Mouse (Mus musculus) MEL (cell line): ENCODE measurements around the gene Atxn3. TPM values are rescaled to one million over a fixed set of nuclear protein-coding genes. Genes with fewer than 3 reads are reported as not detected.

Experiments used
- DNase-seq: peaks from one replicate; pipeline ENCODE4 v3.0.0; 2011; ENCODE audit warnings: low read depth, low spot score
- H3K27ac ChIP-seq: 2 replicates; pipeline ENCODE4 v1.5.1; 2012; ENCODE audit warnings: low read depth, mild to moderate bottlenecking, control low read depth, low read length, moderate library complexity; ENCODE audit not compliant: control insufficient read depth
- H3K27me3 ChIP-seq, 2 experiments: fragments of 150-350 bp in 1 of 2; sonication (generic) in 1 of 2; 2 replicates each; pipeline ENCODE4 v1.6.1; 2012; ENCODE audit warnings: low read length in 2 of 2, mild to moderate bottlenecking in 2 of 2, improper control_type of control experiment in 1 of 2, moderate library complexity in 1 of 2; ENCODE audit not compliant: insufficient read depth in 2 of 2, control insufficient read depth in 1 of 2
- H3K36me3 ChIP-seq, 2 experiments: 2 replicates each; pipeline ENCODE4 v1.6.1; 2012 to 2014; ENCODE audit warnings: low read length in 2 of 2, improper control_type of control experiment in 1 of 2, inconsistent platforms in 1 of 2, mild to moderate bottlenecking in 1 of 2; ENCODE audit not compliant: insufficient read depth in 2 of 2, control insufficient read depth in 1 of 2
- H3K4me1 ChIP-seq, 2 experiments: fragments of 150-350 bp in 1 of 2; sonication (generic) in 1 of 2; 2 replicates each; pipeline ENCODE4 v1.6.1; 2012; ENCODE audit warnings: low read length in 2 of 2, improper control_type of control experiment in 1 of 2, mild to moderate bottlenecking in 1 of 2; ENCODE audit not compliant: insufficient read depth in 2 of 2, control insufficient read depth in 1 of 2
- H3K4me3 ChIP-seq, 2 experiments: fragments of 150-350 bp in 1 of 2; sonication (generic) in 1 of 2; 2 replicates each; pipeline ENCODE4 v1.5.1; 2012; ENCODE audit warnings: low read depth in 2 of 2, low read length in 2 of 2, mild to moderate bottlenecking in 2 of 2, moderate library complexity in 2 of 2, control low read depth in 1 of 2, improper control_type of control experiment in 1 of 2; ENCODE audit not compliant: control insufficient read depth in 1 of 2, insufficient read depth in 1 of 2
- H3K79me2 ChIP-seq: 2 replicates; pipeline ENCODE4 v1.6.1; 2012; ENCODE audit warnings: mild to moderate bottlenecking, low read length, moderate library complexity; ENCODE audit not compliant: control insufficient read depth, poor library complexity, insufficient read depth
- H3K9ac ChIP-seq: 2 replicates; pipeline ENCODE4 v1.6.1; 2012; ENCODE audit warnings: low read depth, mild to moderate bottlenecking, control low read depth, low read length, moderate library complexity; ENCODE audit not compliant: control insufficient read depth, poor library complexity, severe bottlenecking
- H3K9me3 ChIP-seq: fragments of 150-350 bp; sonication (generic); replicated peaks from 2 replicates; pipeline ENCODE4 v1.6.1; 2012; ENCODE audit warnings: mild to moderate bottlenecking, low read length, improper control_type of control experiment, moderate library complexity; ENCODE audit not compliant: insufficient read depth
- BHLHE40 ChIP-seq: IDR thresholded peaks from 2 replicates; pipeline ENCODE4 v1.6.1; 2012; ENCODE audit warnings: low read depth, mild to moderate bottlenecking, inconsistent platforms, low read length, improper control_type of control experiment, borderline replicate concordance
- CHD1 ChIP-seq: IDR thresholded peaks from 2 replicates; pipeline ENCODE4 v1.6.1; 2012; ENCODE audit warnings: low read depth, mild to moderate bottlenecking, inconsistent platforms, low read length, improper control_type of control experiment
- CHD2 ChIP-seq: IDR thresholded peaks from 2 replicates; pipeline ENCODE4 v1.6.1; 2011; ENCODE audit warnings: low read length, improper control_type of control experiment
- CTCF ChIP-seq, 3 experiments: IDR thresholded peaks in 2 of 3; conservative IDR thresholded peaks in 1 of 3; 2 replicates each; pipeline ENCODE4 v1.5.1; 2011 to 2012; ENCODE audit warnings: low read length in 3 of 3, low read depth in 2 of 3, mild to moderate bottlenecking in 2 of 3, improper control_type of control experiment in 1 of 3, inconsistent platforms in 1 of 3, mixed read lengths in 1 of 3, moderate library complexity in 1 of 3; ENCODE audit not compliant: control insufficient read depth in 1 of 3, insufficient read depth in 1 of 3, poor library complexity in 1 of 3, severe bottlenecking in 1 of 3
- E2F4 ChIP-seq: IDR thresholded peaks from 2 replicates; pipeline ENCODE4 v1.6.1; 2011; ENCODE audit warnings: low read depth, low read length, improper control_type of control experiment, borderline replicate concordance
- ELF1 ChIP-seq: IDR thresholded peaks from 2 replicates; pipeline ENCODE4 v1.6.1; 2014; ENCODE audit warnings: low read depth, mild to moderate bottlenecking, inconsistent platforms, low read length, improper control_type of control experiment, moderate library complexity
- EP300 ChIP-seq, 2 experiments: IDR thresholded peaks; 2 replicates each; pipeline ENCODE4 v1.6.1; 2011; ENCODE audit warnings: improper control_type of control experiment in 2 of 2, low read length in 2 of 2, low read depth in 1 of 2, mild to moderate bottlenecking in 1 of 2
- ETS1 ChIP-seq: IDR thresholded peaks from 2 replicates; pipeline ENCODE4 v1.6.1; 2012; ENCODE audit warnings: low read depth, mild to moderate bottlenecking, inconsistent platforms, low read length, improper control_type of control experiment, moderate library complexity
- GABPA ChIP-seq: IDR thresholded peaks from 2 replicates; pipeline ENCODE4 v1.6.1; 2012; ENCODE audit warnings: low read depth, mild to moderate bottlenecking, inconsistent platforms, low read length, improper control_type of control experiment, moderate library complexity
- GATA1 ChIP-seq: IDR thresholded peaks from 2 replicates; pipeline ENCODE4 v1.6.1; 2011; ENCODE audit warnings: low read depth, low read length, improper control_type of control experiment
- JUND ChIP-seq: IDR thresholded peaks from 2 replicates; pipeline ENCODE4 v1.6.1; 2011; ENCODE audit warnings: low read depth, mild to moderate bottlenecking, improper control_type of control experiment, low read length
- MAFK ChIP-seq: IDR thresholded peaks from 2 replicates; pipeline ENCODE4 v1.6.1; 2011; ENCODE audit warnings: low read depth, mild to moderate bottlenecking, low read length, improper control_type of control experiment, borderline replicate concordance
- MXI1 ChIP-seq: IDR thresholded peaks from 2 replicates; pipeline ENCODE4 v1.6.1; 2011; ENCODE audit warnings: mild to moderate bottlenecking, low read depth, low read length, improper control_type of control experiment
- MYB ChIP-seq: IDR thresholded peaks from 2 replicates; pipeline ENCODE4 v1.6.1; 2011; ENCODE audit warnings: mild to moderate bottlenecking, low read depth, low read length, improper control_type of control experiment
- MYC ChIP-seq: IDR thresholded peaks from 2 replicates; pipeline ENCODE4 v1.6.1; 2011; ENCODE audit warnings: low read depth, mild to moderate bottlenecking, low read length, improper control_type of control experiment, moderate library complexity
- POLR2AphosphoS2 ChIP-seq: IDR thresholded peaks from 2 replicates; pipeline ENCODE4 v1.6.1; 2011; ENCODE audit warnings: low read length, improper control_type of control experiment
- RAD21 ChIP-seq: IDR thresholded peaks from 2 replicates; pipeline ENCODE4 v1.6.1; 2011; ENCODE audit warnings: mild to moderate bottlenecking, low read depth, low read length, improper control_type of control experiment
- RCOR1 ChIP-seq: IDR thresholded peaks from 2 replicates; pipeline ENCODE4 v1.6.1; 2012; ENCODE audit warnings: low read depth, mild to moderate bottlenecking, inconsistent platforms, low read length, improper control_type of control experiment
- TAL1 ChIP-seq: IDR thresholded peaks from 2 replicates; pipeline ENCODE4 v1.6.1; 2012; ENCODE audit warnings: mild to moderate bottlenecking, inconsistent platforms, low read length, moderate library complexity, mixed read lengths
- TBP ChIP-seq: IDR thresholded peaks from 2 replicates; pipeline ENCODE4 v1.8.0; 2011; ENCODE audit warnings: low read depth, low read length, improper control_type of control experiment
- TCF12 ChIP-seq: IDR thresholded peaks from 2 replicates; pipeline ENCODE4 v1.6.1; 2014; ENCODE audit warnings: low read depth, mild to moderate bottlenecking, inconsistent platforms, low read length, improper control_type of control experiment, moderate library complexity
- USF1 ChIP-seq: IDR thresholded peaks from 2 replicates; pipeline ENCODE4 v1.6.1; 2014; ENCODE audit warnings: low read depth, mild to moderate bottlenecking, inconsistent platforms, low read length, improper control_type of control experiment, moderate library complexity
- ZC3H11A ChIP-seq: IDR thresholded peaks from 2 replicates; pipeline ENCODE4 v1.6.1; 2012; ENCODE audit warnings: low read depth, mild to moderate bottlenecking, inconsistent platforms, low read length, improper control_type of control experiment
- ZKSCAN1 ChIP-seq: IDR thresholded peaks from 2 replicates; pipeline ENCODE4 v1.6.1; 2012; ENCODE audit warnings: low read depth, mild to moderate bottlenecking, inconsistent platforms, low read length, improper control_type of control experiment, moderate library complexity
- polyA plus RNA-seq, 2 experiments: library from polyadenylated mRNA; stranded (reverse) in 1 of 2; unstranded in 1 of 2; fragments of >175 nt in 1 of 2; fragments of >200 nt in 1 of 2; gene quantifications; 2 replicates each; pipeline versions ENCODE4 v1.2.1 to v1.2.4; 2012; ENCODE audit warnings: low replicate concordance in 2 of 2, low read depth in 1 of 2; ENCODE audit not compliant: insufficient read length in 2 of 2, insufficient read depth in 1 of 2, missing spikeins in 1 of 2
- total RNA-seq: library from RNA; depleted of rRNA; stranded (reverse); fragments of 300-350 nt; gene quantifications from 2 replicates; pipeline ENCODE4 v1.2.3, GENCODE M21; 2012

Gene Atxn3
- total and polyA plus RNA-seq, 3 experiments, result 21.8 to 400 (median 27.8) TPM

GRCm38 (mm10) chr12:101998929-101999328, 40.9 kb upstream of the Atxn3 start (continued):
- no peak for TF ChIP-seq CHD2
- TF ChIP-seq E2F4, result no peak
- no peak for TF ChIP-seq GABPA
- TF ChIP-seq USF1, result peak; percentile 55; the same call in 1 of the 2 replicates
- no peak for TF ChIP-seq MAFK
- TF ChIP-seq POLR2AphosphoS2, result no peak
- TF ChIP-seq TCF12, result 0 out of 2 replicates have a peak, but pooled peaks have one; percentile 34
- TF ChIP-seq CTCF (IDR thresholded peaks at IDR 0.05 in 2 of 3, conservative IDR thresholded peaks at IDR 0.05 in 1 of 3; ENCODE audit: control insufficient read depth in 1 of 3, insufficient read depth in 1 of 3, low read depth in 2 of 3, low read length in 3 of 3, poor library complexity in 1 of 3, severe bottlenecking in 1 of 3), result no peak
- TF ChIP-seq TBP, result peak; percentile 49; the same call in 1 of the 2 replicates

DNA sequence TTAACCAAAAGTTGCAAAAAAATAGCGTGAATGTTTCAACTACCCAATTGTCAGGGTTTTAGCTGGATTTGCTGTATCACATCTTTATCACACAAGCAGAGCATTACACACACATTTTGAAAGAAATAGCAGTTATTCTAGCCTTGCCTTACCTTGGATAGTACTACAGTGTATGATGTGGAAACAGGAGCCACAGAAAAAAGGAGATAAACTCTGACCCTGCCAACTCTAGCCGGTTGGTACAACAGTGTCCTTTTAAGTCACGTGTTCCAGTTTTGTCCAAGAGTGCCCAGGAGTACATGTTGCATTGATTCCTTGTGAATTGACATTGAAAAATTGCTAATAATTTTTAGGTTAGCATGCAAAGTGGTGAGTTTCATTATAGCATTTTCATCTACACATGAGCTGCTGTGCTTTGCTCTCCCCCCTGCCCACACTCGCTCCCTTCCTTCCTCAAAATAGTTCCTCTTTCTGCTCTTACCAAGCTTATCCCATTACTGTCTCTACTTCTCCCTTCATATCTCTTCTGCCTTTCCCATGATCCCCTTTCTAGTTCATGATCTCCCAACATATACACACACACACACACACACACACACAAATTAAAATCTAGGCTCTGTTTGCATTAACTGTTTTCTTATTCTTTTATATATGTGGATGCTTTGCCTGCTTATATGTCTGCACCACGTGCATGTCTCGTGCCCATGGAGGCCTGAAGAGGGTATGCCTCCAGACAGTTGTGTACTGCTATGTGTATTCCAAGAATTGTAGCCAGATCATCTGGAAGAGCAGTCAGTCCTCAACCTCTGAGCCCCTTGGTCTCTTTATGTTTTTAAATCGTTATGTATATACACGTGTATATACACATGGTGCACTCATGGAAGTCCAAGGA, 36.8 kb upstream of the Atxn3 start:
- no peak for TF ChIP-seq E2F4
- no peak for TF ChIP-seq ZKSCAN1
- TF ChIP-seq MAFK, result no peak
- no peak for TF ChIP-seq CHD1
- peak; percentile 40; the same call in 1 of the 2 replicates for TF ChIP-seq ETS1
- no peak for TF ChIP-seq BHLHE40
- no peak for TF ChIP-seq MXI1
- no peak for TF ChIP-seq RCOR1
- TF ChIP-seq GATA1, result 0 out of 2 replicates have a peak, but pooled peaks have one; percentile 42
- TF ChIP-seq MYB, result no peak
- TF ChIP-seq ELF1, result no peak
- no peak for TF ChIP-seq GABPA
- TF ChIP-seq EP300 (IDR thresholded peaks at IDR 0.05; ENCODE audit: low read depth in 1 of 2, low read length in 2 of 2), result peak in 1 of 2 experiments; percentile 82; a peak in 3 of 4 replicates
- TF ChIP-seq TAL1, result no peak
- 0 out of 2 replicates have a peak, but pooled peaks have one; percentile 30 for TF ChIP-seq USF1
- no peak for TF ChIP-seq JUND
- TF ChIP-seq MYC, result no peak
- no peak for TF ChIP-seq ZC3H11A
- no peak for TF ChIP-seq POLR2AphosphoS2
- no peak for TF ChIP-seq RAD21
- TF ChIP-seq TBP, result peak; percentile 58; the same call in 1 of the 2 replicates
- no peak for TF ChIP-seq CTCF (IDR thresholded peaks at IDR 0.05 in 2 of 3, conservative IDR thresholded peaks at IDR 0.05 in 1 of 3; ENCODE audit: control insufficient read depth in 1 of 3, insufficient read depth in 1 of 3, low read depth in 2 of 3, low read length in 3 of 3, poor library complexity in 1 of 3, severe bottlenecking in 1 of 3)

More for the DNA sequence above, 36.8 kb upstream of the Atxn3 start:
- H3K9me3 ChIP-seq, result no peaks in the 10 kb centered on the region
- H3K27ac ChIP-seq, result peak overlapping the region; percentile 88
- H3K9ac ChIP-seq, result peak overlapping the region; percentile 27; the same call in 1 of the 2 replicates
- no peaks in the 10 kb centered on the region for H3K27me3 ChIP-seq
- peaks cover 18% of the 10 kb centered on the region in 2 experiments for H3K4me1 ChIP-seq
- peaks cover 16 to 47% of the 10 kb centered on the region in 2 experiments for H3K36me3 ChIP-seq
- 0 out of 2 replicates have a peak, but pooled peaks cover 5% of the 10 kb centered on the region for H3K79me2 ChIP-seq
- peak; percentile 91 for DNase-seq
- H3K4me3 ChIP-seq, result no peak overlapping the region; a peak in 1 of 4 replicates
